Mouse (Mus musculus): ENCODE data around the gene Dpp6.

Dpp6 gene

DNA sequence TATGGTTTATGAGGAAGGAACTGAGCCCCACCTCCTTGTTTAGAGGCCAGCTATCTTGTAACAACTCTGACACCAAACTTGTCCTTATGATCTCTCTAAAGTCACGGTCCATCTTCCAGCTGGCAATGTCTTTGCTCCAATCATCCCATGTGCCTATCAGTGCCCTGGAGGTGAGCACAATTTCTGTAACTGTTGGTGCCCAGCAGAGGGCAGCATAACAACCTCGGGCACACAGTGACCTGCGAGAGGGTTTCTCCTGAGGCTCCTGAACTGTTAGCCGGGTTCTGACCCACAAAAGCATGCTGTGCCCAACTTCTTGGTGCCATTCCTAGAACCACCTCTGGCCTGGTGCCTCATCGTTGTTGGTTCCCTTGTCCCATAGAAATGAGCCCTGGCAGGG, 863.5 kb downstream of the Dpp6 start:
- no peak for TF ChIP-seq GATA4 (IDR thresholded peaks at IDR 0.05; ENCODE audit: insufficient replicate concordance, low read length)

DNA sequence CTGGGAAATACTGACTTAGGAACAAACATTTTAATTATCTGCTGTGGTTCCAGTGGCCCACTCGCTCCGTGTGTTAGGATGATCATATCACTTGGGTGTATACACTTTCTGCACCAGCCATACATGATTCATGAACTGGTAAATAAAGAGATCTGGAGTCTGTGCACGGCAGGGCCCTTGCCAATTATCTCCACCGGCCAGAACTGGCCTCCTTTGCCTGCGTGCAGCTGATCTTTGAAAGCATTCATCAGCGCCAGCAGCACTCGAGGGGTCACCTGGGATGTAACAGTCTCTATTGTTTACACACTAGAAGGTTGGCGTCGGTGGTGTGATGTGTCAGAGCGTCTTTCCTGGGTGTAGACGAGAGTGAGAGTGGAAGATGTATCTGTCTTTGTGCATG, 868.2 kb downstream of the Dpp6 start:
- no peak for TF ChIP-seq GATA4 (IDR thresholded peaks at IDR 0.05; ENCODE audit: insufficient replicate concordance, low read length)

DNA sequence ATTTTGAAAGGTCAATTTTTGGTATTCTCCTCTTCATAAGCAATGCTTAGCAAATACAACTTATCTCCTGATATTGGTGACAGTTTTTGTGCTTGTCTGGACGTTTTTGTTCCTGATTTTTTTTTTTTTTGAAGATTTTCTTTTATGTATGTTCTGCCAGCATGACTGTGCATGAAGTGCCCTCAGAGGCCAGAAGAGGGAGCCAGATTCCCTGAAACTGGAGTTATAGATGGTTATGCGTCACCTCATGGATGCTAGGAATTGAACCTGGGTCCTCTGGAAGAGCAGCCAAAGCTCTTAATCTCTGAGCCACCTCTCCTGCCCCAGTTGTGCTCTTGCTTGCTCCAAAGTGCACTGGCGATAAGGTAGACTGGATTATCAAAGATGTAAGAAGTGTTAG, 868.9 kb downstream of the Dpp6 start:
- no peak for TF ChIP-seq GATA4 (IDR thresholded peaks at IDR 0.05; ENCODE audit: insufficient replicate concordance, low read length)

DNA sequence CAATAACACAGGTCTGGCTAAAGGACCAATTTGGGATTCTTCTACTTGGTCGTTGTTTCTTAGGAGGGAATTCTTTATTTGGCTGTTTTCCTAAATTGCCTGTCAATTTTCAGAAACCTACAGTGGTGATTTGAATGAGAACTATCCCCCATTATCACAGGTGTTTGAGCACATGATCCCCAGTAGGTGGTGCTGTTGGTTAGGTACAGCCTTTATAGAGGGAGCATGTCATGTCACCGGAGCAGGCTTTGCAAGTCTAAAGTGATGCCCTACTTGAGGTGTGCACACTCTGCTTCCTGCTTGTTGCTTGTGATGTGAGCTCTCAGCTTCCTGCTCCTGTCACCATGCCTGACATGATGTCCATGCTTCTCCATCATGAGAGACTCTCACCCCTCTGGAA, 870.3 kb downstream of the Dpp6 start:
- TF ChIP-seq GATA4 (IDR thresholded peaks at IDR 0.05; ENCODE audit: insufficient replicate concordance, low read length) = no peak

DNA sequence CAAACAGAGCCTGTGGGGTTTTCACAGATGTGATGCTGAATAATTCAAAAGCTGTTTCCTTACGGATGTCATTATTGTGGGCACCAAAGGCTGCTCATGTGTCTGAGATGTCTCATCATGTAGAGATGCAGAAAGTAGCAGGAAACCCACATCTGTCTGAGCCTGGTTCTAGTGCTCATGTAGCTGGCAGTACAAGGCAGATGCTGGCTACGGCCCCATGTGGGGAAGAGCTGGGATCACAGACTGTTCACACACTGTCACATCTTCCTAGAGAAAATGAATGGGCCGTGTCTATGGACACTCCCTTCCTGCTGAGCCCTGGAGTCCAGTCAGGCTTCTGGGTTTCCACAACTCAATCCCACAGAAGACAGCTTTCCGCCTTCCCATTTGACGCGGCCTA, 885.5 kb downstream of the Dpp6 start:
- no peak for TF ChIP-seq GATA4 (IDR thresholded peaks at IDR 0.05; ENCODE audit: insufficient replicate concordance, low read length)

DNA sequence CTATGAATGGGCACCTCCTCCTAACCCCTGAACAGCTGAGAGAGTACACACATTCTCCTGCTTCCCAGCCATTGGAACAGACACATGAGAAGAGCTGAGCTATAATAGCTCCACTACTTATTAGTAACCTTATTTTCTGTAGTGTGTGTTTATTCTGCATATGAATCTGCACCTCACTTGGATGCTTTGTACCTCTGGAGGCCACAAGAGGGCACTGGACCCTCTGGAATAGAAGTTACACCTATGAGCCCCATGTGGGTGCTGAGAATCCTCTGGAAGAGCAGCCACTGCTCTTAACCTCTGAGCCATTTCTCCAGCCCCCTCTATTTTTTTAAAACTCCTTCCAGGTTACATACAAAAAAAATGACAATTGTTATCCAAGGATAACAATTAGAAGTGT, 888.0 kb downstream of the Dpp6 start:
- TF ChIP-seq GATA4 (IDR thresholded peaks at IDR 0.05; ENCODE audit: insufficient replicate concordance, low read length) = no peak

DNA sequence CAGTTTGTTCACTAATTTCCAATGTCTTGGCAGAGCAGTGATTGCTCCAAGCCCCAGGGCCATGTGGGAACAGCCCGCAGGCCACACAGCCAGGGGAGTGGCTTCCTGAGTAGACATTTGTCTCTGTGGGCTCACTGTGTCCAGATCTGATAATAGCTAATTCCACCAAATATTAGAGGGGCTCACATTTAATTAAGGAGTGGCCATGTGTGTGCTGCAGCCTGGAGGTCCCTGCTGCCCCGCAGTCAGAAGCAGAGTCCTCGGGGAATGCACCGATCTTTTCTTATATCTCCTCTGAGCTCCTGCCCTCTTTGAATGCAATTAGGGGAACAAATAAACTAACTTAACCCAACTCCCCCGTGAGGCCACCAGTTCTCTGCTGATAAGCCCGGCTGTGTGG, 889.5 kb downstream of the Dpp6 start:
- no peak for TF ChIP-seq GATA4 (IDR thresholded peaks at IDR 0.05; ENCODE audit: insufficient replicate concordance, low read length)

DNA sequence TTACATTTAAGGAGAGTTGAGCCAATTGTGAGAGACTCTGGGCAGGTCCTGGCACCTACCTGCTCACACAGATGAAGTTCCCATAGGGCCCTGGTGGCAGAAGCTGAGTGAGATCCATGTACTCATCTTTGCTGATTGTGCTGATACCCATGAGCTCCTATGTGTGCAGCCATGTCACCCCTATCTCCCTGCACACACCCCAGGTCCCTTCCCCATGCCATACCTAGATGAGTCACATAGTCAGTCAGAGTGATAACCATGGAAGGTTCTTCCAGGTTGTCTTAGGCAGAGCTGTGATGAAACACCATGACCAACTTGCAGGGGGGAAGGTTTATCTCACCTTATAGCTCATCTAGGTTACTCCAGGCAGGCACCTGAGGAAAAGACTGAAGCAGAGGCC, 890.3 kb downstream of the Dpp6 start:
- TF ChIP-seq GATA4 (IDR thresholded peaks at IDR 0.05; ENCODE audit: insufficient replicate concordance, low read length) = no peak

DNA sequence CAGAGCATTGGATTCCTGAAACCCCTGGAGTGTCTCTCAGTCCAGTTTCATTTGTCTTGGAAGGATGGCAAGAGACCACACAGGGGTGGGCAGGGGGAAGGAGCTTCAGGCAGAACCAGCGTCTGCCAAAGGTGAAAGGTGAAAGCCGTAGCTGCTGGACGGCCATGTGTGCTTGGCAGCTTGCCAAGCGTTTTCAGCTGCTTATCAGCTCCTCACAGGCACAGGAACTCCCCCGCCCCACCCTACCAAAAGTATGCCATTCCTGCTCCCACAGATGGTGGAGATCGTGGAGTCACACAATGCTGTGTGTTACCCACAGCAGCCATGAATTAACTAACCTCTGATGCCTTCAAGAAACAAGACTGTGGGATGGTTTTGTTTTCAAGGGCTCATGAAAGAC, 891.2 kb downstream of the Dpp6 start:
- no peak for TF ChIP-seq GATA4 (IDR thresholded peaks at IDR 0.05; ENCODE audit: insufficient replicate concordance, low read length)

DNA sequence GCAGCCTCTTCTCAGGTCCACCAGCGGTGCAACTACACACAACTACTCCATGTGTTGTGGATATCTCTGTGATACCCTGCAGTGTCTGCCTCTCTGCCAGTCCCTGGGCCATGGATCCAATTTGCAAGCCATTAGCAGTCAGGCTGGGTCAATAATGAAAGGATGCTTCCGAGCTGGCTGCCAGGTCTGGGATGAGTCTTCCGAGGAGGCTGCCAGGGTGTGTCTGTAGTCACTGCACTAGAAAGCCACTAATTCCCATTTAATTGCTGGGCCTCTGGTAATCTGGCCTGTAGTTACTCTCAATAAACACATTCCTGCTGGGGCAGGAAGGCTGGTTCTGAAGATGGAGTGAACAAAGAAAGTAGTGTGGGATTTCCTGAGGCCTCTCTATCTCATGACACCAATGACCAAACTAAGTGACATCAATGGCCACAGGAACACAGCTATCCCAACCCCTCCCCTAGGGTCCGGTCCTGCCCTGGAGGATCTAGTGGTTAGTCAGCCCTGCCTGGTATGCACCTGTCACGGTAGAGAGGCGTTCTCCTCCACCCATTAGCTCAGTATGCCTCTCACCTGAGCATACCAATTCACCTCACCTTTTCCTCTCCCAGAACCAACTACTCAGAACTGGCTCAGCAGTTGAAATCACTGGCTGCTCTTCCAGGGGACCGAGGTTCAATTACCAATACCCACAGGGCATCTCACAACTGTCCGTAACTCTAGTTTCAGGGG, 894.6 kb downstream of the Dpp6 start:
- no peak for TF ChIP-seq GATA4 (IDR thresholded peaks at IDR 0.05; ENCODE audit: insufficient replicate concordance, low read length)

DNA sequence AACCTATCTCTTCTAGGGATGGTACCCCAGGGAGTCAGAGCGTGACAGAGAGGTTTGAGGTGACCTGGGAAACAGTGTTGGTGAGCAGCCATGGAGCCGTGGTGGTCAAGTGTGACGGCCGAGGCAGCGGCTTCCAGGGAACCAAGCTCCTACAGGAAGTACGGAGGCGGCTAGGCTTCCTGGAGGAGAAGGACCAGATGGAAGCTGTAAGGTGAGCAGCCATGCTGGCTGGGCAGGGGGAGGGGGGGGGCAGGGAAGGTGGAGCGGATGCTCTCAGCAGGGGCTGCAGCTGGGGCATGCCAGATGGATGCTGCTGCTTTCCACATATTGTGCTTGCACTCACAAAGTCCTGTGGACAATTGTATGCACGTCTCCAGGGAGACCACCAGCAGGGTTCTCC, 897.4 kb downstream of the Dpp6 start:
- no peak for TF ChIP-seq GATA4 (IDR thresholded peaks at IDR 0.05; ENCODE audit: insufficient replicate concordance, low read length)

DNA sequence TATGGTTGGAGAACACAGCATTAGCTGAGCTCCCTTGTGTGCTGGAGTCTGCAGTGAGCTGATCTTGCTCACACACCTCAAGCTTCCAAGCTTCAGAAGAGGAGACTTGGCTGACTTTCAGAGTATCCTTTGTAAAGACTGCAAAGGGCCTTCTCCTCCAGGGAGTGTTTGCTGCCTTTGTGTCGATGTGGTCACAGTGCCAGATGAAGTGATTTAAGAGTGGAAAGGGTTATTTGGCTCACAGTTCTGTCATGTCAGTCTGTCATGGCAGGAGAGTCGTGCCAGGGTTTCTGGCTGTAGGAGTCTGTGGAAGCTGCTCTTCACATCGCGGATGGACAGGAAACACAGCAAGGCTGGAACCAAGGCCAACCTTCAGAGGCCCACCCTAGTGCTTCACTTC, 899.0 kb downstream of the Dpp6 start:
- no peak for TF ChIP-seq GATA4 (IDR thresholded peaks at IDR 0.05; ENCODE audit: insufficient replicate concordance, low read length)

DNA sequence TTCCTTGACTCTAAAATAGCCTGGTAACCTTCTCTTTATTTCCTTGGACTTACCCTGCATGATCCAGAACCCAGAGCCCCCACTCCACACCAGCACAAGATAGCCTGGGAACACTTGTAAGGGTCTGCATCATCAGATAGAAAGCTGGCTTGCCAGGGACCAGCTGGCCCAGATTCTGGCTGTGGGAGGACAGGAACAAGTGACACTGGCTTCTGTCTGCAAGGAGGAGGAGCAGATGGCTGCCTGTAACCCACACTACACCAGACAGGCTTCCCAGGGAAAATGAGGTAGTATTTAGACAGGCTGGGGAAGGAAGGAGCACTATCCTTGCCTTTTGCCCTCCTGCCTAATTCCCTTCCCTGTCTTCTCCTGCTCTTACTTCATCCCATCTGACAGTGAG, 900.3 kb downstream of the Dpp6 start:
- TF ChIP-seq GATA4 (IDR thresholded peaks at IDR 0.05; ENCODE audit: insufficient replicate concordance, low read length) = no peak

DNA sequence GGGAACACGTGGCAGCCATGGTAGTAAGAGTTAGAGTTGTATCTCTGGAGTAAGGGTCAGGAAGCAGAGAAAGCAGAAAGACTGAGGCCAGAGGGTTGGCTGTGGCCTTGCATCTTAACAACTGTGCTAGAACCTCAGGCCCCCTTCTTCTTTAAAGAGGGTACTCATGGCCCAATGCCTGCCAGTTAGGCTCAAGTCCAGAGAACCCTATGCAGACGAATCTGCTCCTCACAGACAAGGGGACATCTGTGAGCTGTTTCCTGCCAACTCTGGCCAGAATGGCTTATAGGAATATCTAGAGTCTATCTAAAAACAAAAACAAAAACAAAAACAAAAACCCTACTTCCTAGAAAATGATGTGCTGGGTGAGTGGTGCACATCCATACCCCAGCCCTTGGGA, 902.3 kb downstream of the Dpp6 start:
- TF ChIP-seq GATA4 (IDR thresholded peaks at IDR 0.05; ENCODE audit: insufficient replicate concordance, low read length) = no peak

DNA sequence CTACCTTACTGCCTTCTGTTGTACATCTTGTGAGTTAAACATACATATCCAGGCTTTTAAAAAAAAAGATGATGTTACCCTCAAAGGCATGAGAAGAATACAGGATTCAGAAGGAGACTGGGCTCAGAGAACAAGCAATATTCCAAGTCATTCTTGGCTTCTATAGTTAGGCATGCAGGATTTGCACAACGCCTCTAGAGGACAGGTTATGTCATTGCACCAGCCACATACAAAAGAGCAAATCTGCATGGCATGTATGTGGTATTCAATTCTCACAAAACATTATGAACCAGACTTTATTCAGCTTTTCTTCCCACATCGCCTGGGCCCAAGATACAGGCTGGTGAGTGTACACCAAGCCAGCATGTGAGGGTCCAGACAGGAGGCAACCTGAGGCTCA, 907.5 kb downstream of the Dpp6 start:
- no peak for TF ChIP-seq GATA4 (IDR thresholded peaks at IDR 0.05; ENCODE audit: insufficient replicate concordance, low read length)

DNA sequence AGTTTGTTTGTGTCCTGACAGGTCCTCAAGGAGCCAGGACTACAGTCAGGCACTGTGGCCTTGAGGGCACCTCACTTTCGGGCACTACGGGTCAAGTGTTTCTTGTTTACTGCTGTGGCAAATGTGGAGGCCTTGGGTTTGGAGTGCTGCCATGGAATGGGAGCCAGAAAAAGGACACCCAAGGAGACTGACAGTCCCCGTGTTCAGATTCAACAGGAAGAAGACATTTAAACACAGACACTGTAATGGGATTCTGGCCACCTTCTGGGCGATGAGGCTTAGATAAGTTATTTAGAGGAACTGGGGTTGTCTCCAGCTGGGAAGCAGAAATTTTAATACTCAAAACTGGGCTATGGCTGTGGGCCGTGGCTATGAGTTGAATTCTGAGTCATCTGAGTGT, 913.7 kb downstream of the Dpp6 start:
- no peak for TF ChIP-seq GATA4 (IDR thresholded peaks at IDR 0.05; ENCODE audit: insufficient replicate concordance, low read length)

DNA sequence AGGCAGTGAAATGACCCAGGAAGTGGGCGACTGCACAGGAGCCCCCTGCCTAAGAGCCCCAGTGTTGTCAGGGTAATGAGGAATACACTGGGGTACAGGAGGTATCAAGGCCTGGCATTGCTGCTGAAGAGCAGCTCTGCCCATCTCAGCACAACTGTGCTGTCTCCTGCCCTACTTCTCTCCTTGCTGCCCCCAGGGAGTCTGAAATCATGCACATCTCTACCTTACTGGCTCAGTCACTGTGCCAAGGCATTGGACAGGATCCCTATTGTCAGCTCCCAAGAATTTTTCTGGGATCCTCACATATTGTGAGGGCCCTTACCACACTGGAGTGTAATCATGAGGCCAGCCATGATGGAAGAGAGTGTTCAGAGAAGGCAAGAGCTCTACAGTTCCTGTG, 914.4 kb downstream of the Dpp6 start:
- no peak for TF ChIP-seq GATA4 (IDR thresholded peaks at IDR 0.05; ENCODE audit: insufficient replicate concordance, low read length)

Measured in liver, adult (tissue).